Mouse (Mus musculus) mouse embryonic stem cell (cell line): Measurements from ENCODE around the gene Arl13b.

ENCODE experiments used
- in situ Hi-C, 2 experiments: fragments of 300-500 bp; cut with MboI; formaldehyde crosslinking; loops; 1 replicate in 1 of 2; 3 replicates in 1 of 2; pipeline ENCODE4 v1.14.3; 2019 to 2020; ENCODE audit warnings: low sequenced_read_pairs in 2 of 2, low pct_unique_long_range_greater_than_20kb in 1 of 2, mixed read lengths in 1 of 2; ENCODE audit not compliant: unreplicated experiment in 1 of 2

Gene Arl13b

DNA sequence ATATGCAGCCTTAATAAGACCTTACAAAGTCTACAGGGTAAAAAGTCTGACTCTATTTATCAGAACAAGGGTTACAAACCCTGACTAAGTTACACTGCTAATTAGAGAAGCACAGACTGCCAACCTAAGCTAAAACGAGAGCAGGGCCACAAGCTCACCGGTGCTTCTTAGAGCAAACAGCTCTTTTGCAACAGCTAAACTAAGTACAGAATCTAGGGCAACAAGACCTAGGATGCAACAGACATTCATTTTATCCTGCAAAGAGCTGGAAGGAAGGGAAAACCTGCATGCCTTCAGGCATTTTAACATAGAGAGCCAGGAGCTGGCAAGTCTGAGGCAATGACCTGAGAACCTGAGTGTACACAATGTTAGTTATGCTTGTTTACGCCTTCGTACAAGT, 93.8 kb downstream of the Arl13b start:
- in situ Hi-C loops: no loop called here

- in situ Hi-C loops: no loop called here
Measured at GRCm38 (mm10) chr16:62745875-62746274, 101.0 kb downstream of the Arl13b start.
